Mouse (Mus musculus) liver, embryonic 14.5 days (tissue): ENCODE results near the gene Tcea3. TPM values are rescaled to one million over a fixed set of nuclear protein-coding genes. Genes with fewer than 3 reads are reported as not detected.

Experiments used
- ATAC-seq: fragments of 200-750 bp; cut with Nextera tagmentation; 2 replicates; pipeline ENCODE4 v1.8.0; 2017; ENCODE audit warnings: moderate number of reproducible peaks, mild to moderate bottlenecking, moderate library complexity; ENCODE audit not compliant: insufficient read depth
- DNase-seq, 3 experiments: peaks; one replicate each; pipeline ENCODE4 v3.0.0-alpha.2; 2012 to 2013; ENCODE audit warnings: low read depth in 3 of 3, low spot score in 3 of 3
- H3K27ac ChIP-seq: fragments of 300-500 bp; sonication (generic); 2 replicates; pipeline ENCODE4 v1.5.1; 2014; ENCODE audit warnings: moderate library complexity, mild to moderate bottlenecking, control low read depth, inconsistent platforms
- H3K27me3 ChIP-seq: fragments of 300-500 bp; sonication (generic); 2 replicates; pipeline ENCODE4 v1.6.1; 2014; ENCODE audit warnings: mild to moderate bottlenecking, low read length, moderate library complexity; ENCODE audit not compliant: control insufficient read depth, insufficient read depth
- H3K36me3 ChIP-seq: fragments of 300-500 bp; sonication (generic); replicated peaks from 2 replicates; pipeline ENCODE4 v1.6.1; 2014; ENCODE audit warnings: low read depth; ENCODE audit not compliant: control insufficient read depth, insufficient read depth
- H3K4me1 ChIP-seq, 2 experiments: fragments of 200-500 bp in 1 of 2; fragments of 300-500 bp in 1 of 2; sonication (generic) in 1 of 2; replicated peaks; 2 replicates each; pipeline ENCODE4 v1.6.1; 2012 to 2014; ENCODE audit warnings: antibody characterized with exemption in 1 of 2, inconsistent platforms in 1 of 2, low read length in 1 of 2; ENCODE audit not compliant: control insufficient read depth in 2 of 2, insufficient read depth in 2 of 2
- H3K4me2 ChIP-seq: fragments of 300-500 bp; sonication (generic); 2 replicates; pipeline ENCODE4 v1.6.1; 2014; ENCODE audit warnings: low read depth, mild to moderate bottlenecking, control low read depth, moderate library complexity
- H3K4me3 ChIP-seq, 2 experiments: fragments of 200-500 bp in 1 of 2; fragments of 300-500 bp in 1 of 2; sonication (generic) in 1 of 2; 2 replicates each; pipeline ENCODE4 v1.5.1; 2012 to 2014; ENCODE audit warnings: low read depth in 2 of 2, low read length in 2 of 2, mild to moderate bottlenecking in 2 of 2, control low read depth in 1 of 2, inconsistent platforms in 1 of 2, moderate library complexity in 1 of 2; ENCODE audit not compliant: insufficient read depth in 1 of 2
- H3K9ac ChIP-seq: fragments of 300-500 bp; sonication (generic); replicated peaks from 2 replicates; pipeline ENCODE4 v1.6.1; 2014; ENCODE audit warnings: mild to moderate bottlenecking, control low read depth, moderate library complexity
- H3K9me3 ChIP-seq: fragments of 300-500 bp; sonication (generic); 2 replicates; pipeline ENCODE4 v1.6.1; 2016; ENCODE audit warnings: low read length, mixed read lengths; ENCODE audit not compliant: control insufficient read depth
- CTCF ChIP-seq: IDR thresholded peaks from 2 replicates; pipeline ENCODE4 v1.5.1; 2016; ENCODE audit warnings: antibody characterized with exemption, low read depth, control low read depth
- EP300 ChIP-seq: IDR thresholded peaks from 2 replicates; pipeline ENCODE4 v1.6.1; 2016; ENCODE audit warnings: antibody characterized with exemption, low read depth
- WGBS: fragments of 180-500 bp; shearing (Covaris S2); extraction: QIAGEN DNeasy Blood & Tissue Kit; methylation state at CpG from one replicate; pipeline ENCODE4 v1.1.7; 2014; ENCODE audit not compliant: insufficient replicate concordance; 5-methylcytosine and 5-hydroxymethylcytosine counted together
- polyA plus RNA-seq, 2 experiments: library from polyadenylated mRNA; depleted of rRNA in 1 of 2; stranded (reverse) in 1 of 2; unstranded in 1 of 2; fragments of >200 nt; fragmentation: Nextera tagmentation in 1 of 2; extraction: Ambion mirVana in 1 of 2; gene quantifications; 2 replicates each; pipeline versions ENCODE4 v1.2.1 to v1.2.3; 2012 to 2014

The Tcea3 gene
- polyA plus RNA-seq, 2 experiments: 4.8 to 12.4 TPM

GRCm38 (mm10) chr4:136311042-136311999, 63.8 kb downstream of the Tcea3 start:
- DNase-seq (peak; percentile 73 to 76 (median 76)), ATAC-seq (peak; percentile 76)
- peaks cover 3% of the 10 kb centered on the region; the same call in 1 of the 2 replicates for H3K36me3 ChIP-seq
- no peaks in the 10 kb centered on the region for H3K9me3 ChIP-seq
- TF ChIP-seq CTCF: no peak
- TF ChIP-seq EP300: peak; percentile 42; the same call in 1 of the 2 replicates
- peaks cover 5 to 16% of the 10 kb centered on the region in 2 experiments for H3K4me1 ChIP-seq
- H3K27ac ChIP-seq: peak overlapping the region; percentile 80
- peak overlapping the region; percentile 91 for H3K4me2 ChIP-seq
- no peaks in the 10 kb centered on the region for H3K27me3 ChIP-seq
- H3K9ac ChIP-seq: peak overlapping the region; percentile 94
- WGBS: under 1% methylated on average over 76 of the region's 81 CpGs
- H3K4me3 ChIP-seq: peak overlapping the region; percentile 87 to 97

- Histone ChIP-seq H3K4me1 (peaks cover 5 to 16% of the 10 kb centered on the region in 2 experiments), H3K9ac (peak overlapping the region; percentile 94), H3K36me3 (peaks cover 11% of the 10 kb centered on the region), H3K27me3 (no peaks in the 10 kb centered on the region), H3K4me2 (peak overlapping the region; percentile 91), H3K9me3 (no peaks in the 10 kb centered on the region), H3K4me3 (peak overlapping the region; percentile 49 to 87), H3K27ac (peak overlapping the region; percentile 56)
- WGBS: 8% methylated on average over 4 of the region's 4 CpGs
- TF ChIP-seq EP300 (no peak), CTCF (no peak)
- ATAC-seq (no peak), DNase-seq (no peak)
These were observed 65.1 kb downstream of the Tcea3 start for GRCm38 (mm10) chr4:136312616-136313015.

- no peak overlapping the region for H3K27ac ChIP-seq
- no peak overlapping the region for H3K4me2 ChIP-seq
- no peak for ATAC-seq
- peaks cover 54% of the 10 kb centered on the region for H3K36me3 ChIP-seq
- WGBS: 87% methylated on average over 4 of the region's 4 CpGs
- H3K4me1 ChIP-seq: peaks cover 0 to 4% of the 10 kb centered on the region in 2 experiments; a peak in 3 of 4 replicates
- H3K4me3 ChIP-seq: no peak overlapping the region
- TF ChIP-seq CTCF: no peak
- no peak for TF ChIP-seq EP300
- H3K27me3 ChIP-seq: no peaks in the 10 kb centered on the region
- H3K9me3 ChIP-seq: no peaks in the 10 kb centered on the region
- H3K9ac ChIP-seq: no peak overlapping the region
- no peak for DNase-seq
These were observed 70.1 kb downstream of the Tcea3 start for GRCm38 (mm10) chr4:136317667-136318066.

GRCm38 (mm10) chr4:136320016-136320415, 72.5 kb downstream of the Tcea3 start:
- H3K4me3 ChIP-seq: no peak overlapping the region
- TF ChIP-seq EP300 (no peak), CTCF (no peak)
- H3K27me3 ChIP-seq: no peaks in the 10 kb centered on the region
- peaks cover 73% of the 10 kb centered on the region for H3K36me3 ChIP-seq
- WGBS: 77% methylated on average over 4 of the region's 4 CpGs
- no peaks in the 10 kb centered on the region for H3K4me1 ChIP-seq
- H3K9ac ChIP-seq: no peak overlapping the region
- DNase-seq: no peak
- H3K9me3 ChIP-seq: no peaks in the 10 kb centered on the region
- ATAC-seq: no peak
- H3K27ac ChIP-seq: no peak overlapping the region
- no peak overlapping the region for H3K4me2 ChIP-seq

- 77% methylated on average over 2 of the region's 2 CpGs for WGBS
- H3K36me3 ChIP-seq: peaks cover 70% of the 10 kb centered on the region
These were observed 76.7 kb downstream of the Tcea3 start for GRCm38 (mm10) chr4:136324226-136324625.

More at GRCm38 (mm10) chr4:136324226-136324625, 76.7 kb downstream of the Tcea3 start:
- Histone ChIP-seq H3K4me2 (no peak overlapping the region), H3K9ac (no peak overlapping the region), H3K27ac (no peak overlapping the region), H3K4me1 (no peaks in the 10 kb centered on the region), H3K27me3 (no peaks in the 10 kb centered on the region), H3K4me3 (no peak overlapping the region), H3K9me3 (no peaks in the 10 kb centered on the region)
- DNase-seq: no peak
- TF ChIP-seq CTCF: peak; percentile 22; the same call in 1 of the 2 replicates
- TF ChIP-seq EP300: no peak
- ATAC-seq: no peak

Other genes starting within 250 kb of the Tcea3 start
- 9.7 and 16.2 TPM in 2 replicates for gene Eloa, start 226.0 kb upstream of the Tcea3 start, polyA plus RNA-seq (2012; rRNA removed)
- 29.0 and 30.0 TPM in 2 replicates for gene Eloa, start 226.0 kb upstream of the Tcea3 start, polyA plus RNA-seq (2014; fragmentation: Nextera tagmentation; extraction: Ambion mirVana)
- 457 and 805 TPM in 2 replicates for gene Rpl11, start 194.3 kb upstream of the Tcea3 start, polyA plus RNA-seq (2012; rRNA removed)
- 325 and 341 TPM in 2 replicates for gene Rpl11, start 194.3 kb upstream of the Tcea3 start, polyA plus RNA-seq (2014; fragmentation: Nextera tagmentation; extraction: Ambion mirVana)
- gene Id3, start 104.2 kb upstream of the Tcea3 start, polyA plus RNA-seq (2012; rRNA removed): 23.0 and 29.8 TPM in 2 replicates
- 33.2 and 33.8 TPM in 2 replicates for gene Id3, start 104.2 kb upstream of the Tcea3 start, polyA plus RNA-seq (2014; fragmentation: Nextera tagmentation; extraction: Ambion mirVana)
- gene E2f2, start 75.3 kb upstream of the Tcea3 start, polyA plus RNA-seq (2012; rRNA removed): 38.4 and 40.5 TPM in 2 replicates
- 50.3 and 53.4 TPM in 2 replicates for gene E2f2, start 75.3 kb upstream of the Tcea3 start, polyA plus RNA-seq (2014; fragmentation: Nextera tagmentation; extraction: Ambion mirVana)
- 1.1 and 1.2 TPM in 2 replicates for gene Asap3, start 41.4 kb upstream of the Tcea3 start, polyA plus RNA-seq (2012; rRNA removed)
- gene Asap3, start 41.4 kb upstream of the Tcea3 start, polyA plus RNA-seq (2014; fragmentation: Nextera tagmentation; extraction: Ambion mirVana): 0.66 and 0.85 TPM in 2 replicates
- 2.6 and 2.7 TPM in 2 replicates for gene Zfp46, start 37.0 kb downstream of the Tcea3 start, polyA plus RNA-seq (2012; rRNA removed)
- gene Zfp46, start 37.0 kb downstream of the Tcea3 start, polyA plus RNA-seq (2014; fragmentation: Nextera tagmentation; extraction: Ambion mirVana): 2.6 and 2.9 TPM in 2 replicates
- gene Hnrnpr, start 63.2 kb downstream of the Tcea3 start, polyA plus RNA-seq (2012; rRNA removed): 21.0 and 41.5 TPM in 2 replicates
- 40.7 and 48.9 TPM in 2 replicates for gene Hnrnpr, start 63.2 kb downstream of the Tcea3 start, polyA plus RNA-seq (2014; fragmentation: Nextera tagmentation; extraction: Ambion mirVana)
- gene Htr1d, start 175.8 kb downstream of the Tcea3 start, polyA plus RNA-seq (2012; rRNA removed): not detected in 2 replicates
- gene Htr1d, start 175.8 kb downstream of the Tcea3 start, polyA plus RNA-seq (2014; fragmentation: Nextera tagmentation; extraction: Ambion mirVana): not detected in 2 replicates
- gene 6030445D17Rik, start 214.5 kb downstream of the Tcea3 start, polyA plus RNA-seq (2012; rRNA removed): 0.03 and 0.08 TPM in 2 replicates
- 0.08 and 0.23 TPM in 2 replicates for gene 6030445D17Rik, start 214.5 kb downstream of the Tcea3 start, polyA plus RNA-seq (2014; fragmentation: Nextera tagmentation; extraction: Ambion mirVana)
- 1.6 and 1.8 TPM in 2 replicates for gene Luzp1, start 222.0 kb downstream of the Tcea3 start, polyA plus RNA-seq (2012; rRNA removed)
- 6.8 and 8.2 TPM in 2 replicates for gene Luzp1, start 222.0 kb downstream of the Tcea3 start, polyA plus RNA-seq (2014; fragmentation: Nextera tagmentation; extraction: Ambion mirVana)